In the genomic region with DNA sequence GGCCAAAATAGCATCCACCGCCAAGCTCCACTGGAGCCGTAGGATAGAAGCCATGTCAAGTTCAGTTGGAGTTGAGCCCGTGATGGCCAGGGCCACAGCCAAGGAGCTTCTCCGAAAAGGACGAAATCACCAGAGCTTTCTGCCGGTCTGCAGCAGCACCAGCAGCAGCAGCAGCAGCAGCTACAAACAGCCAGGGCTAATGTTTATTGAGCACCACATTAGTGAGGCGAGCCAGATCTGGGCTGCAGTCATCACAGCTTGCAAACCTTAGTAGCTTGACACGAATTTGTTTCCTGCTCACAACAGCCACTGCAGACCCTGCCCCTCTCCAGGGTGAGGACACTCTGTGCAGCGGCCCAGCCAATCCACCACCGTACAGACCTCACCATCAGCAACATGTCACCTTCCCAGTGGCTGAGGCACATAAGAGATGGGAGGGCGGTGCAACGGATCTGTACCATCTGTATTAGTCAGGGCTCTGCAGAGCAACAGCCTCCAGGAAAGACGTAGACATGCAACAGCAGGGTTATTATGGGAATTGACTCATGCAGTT, we compare ENCODE assay signal across 10 mouse cellular contexts.
DNase-seq lines count a peak whose midpoint lies in the region; ATAC-seq and TF ChIP-seq lines count a peak whose summit lies in the region.
"Had no signal": no experiment of that assay in that cellular context is flagged by ENCODE, and none has a peak within 500 bp of the region (broad histone marks: within the 10 kb centered on the region; RNA-seq: fewer than 3 reads in every experiment).

No protein-coding gene starts in this region.

- 0 out of 2 replicates have a peak, but pooled peaks have one; percentile 40 for ATAC-seq in forebrain, embryonic 16.5 days
- no peak for ATAC-seq in forebrain, embryonic 12.5 days (ENCODE audit: low FRiP score)
- peak; percentile 80 for ATAC-seq in hindbrain, postnatal 0 days
- ATAC-seq in inflammation-experienced regulatory T-cells, adult 6 months = no peak

- no peak for TF ChIP-seq CTCF in cortical plate, adult 2 months (IDR thresholded peaks at IDR 0.05; ENCODE audit: extremely low read depth, insufficient read depth, low read length)
- no peak for TF ChIP-seq CTCF in hindbrain, postnatal 0 days (IDR thresholded peaks at IDR 0.05; ENCODE audit: low read depth)

- H3K36me3 ChIP-seq in forebrain, embryonic 16.5 days (ENCODE audit: control insufficient read depth, insufficient read depth) = no peaks in the 10 kb centered on the region
- no peaks in the 10 kb centered on the region for H3K36me3 ChIP-seq in forebrain, embryonic 12.5 days (replicated peaks)
- H3K36me3 ChIP-seq in hindbrain, postnatal 0 days (ENCODE audit: insufficient read depth, low read length) = no peaks in the 10 kb centered on the region
- H3K36me3 ChIP-seq: heart, embryonic 15.5 days had no signal

- TF ChIP-seq POLR2A in cortical plate, adult 2 months (IDR thresholded peaks at IDR 0.05; ENCODE audit: extremely low read depth, insufficient read depth, low read length) = peak; percentile 24; the same call in 1 of the 2 replicates

- no peaks in the 10 kb centered on the region; the same call in 1 of the 2 replicates for H3K4me1 ChIP-seq in forebrain, embryonic 16.5 days (replicated peaks; ENCODE audit: control insufficient read depth, insufficient read depth, low read length)
- peaks cover 19% of the 10 kb centered on the region for H3K4me1 ChIP-seq in forebrain, embryonic 12.5 days
- H3K4me1 ChIP-seq in cortical plate, adult 2 months (ENCODE audit: control insufficient read depth, insufficient read depth, low read length) = no peaks in the 10 kb centered on the region
- no peaks in the 10 kb centered on the region for H3K4me1 ChIP-seq in hindbrain, postnatal 0 days (ENCODE audit: insufficient read depth, low read length)
- H3K4me1 ChIP-seq: heart, embryonic 15.5 days had no signal

- peak; percentile 60 for DNase-seq in hindbrain, postnatal 0 days (ENCODE audit: low spot score)
- peak; percentile 28 for DNase-seq in lung, postnatal 36 days
- DNase-seq in thymus, adult 18-20 months = no peak
- DNase-seq in adrenal gland, postnatal 14 days = no peak

- H3K9ac ChIP-seq in forebrain, embryonic 16.5 days (replicated peaks; ENCODE audit: low read depth, low read length) = no peak overlapping the region
- H3K9ac ChIP-seq in forebrain, embryonic 12.5 days = no peak overlapping the region
- no peak overlapping the region for H3K9ac ChIP-seq in hindbrain, postnatal 0 days (replicated peaks; ENCODE audit: low read length)
- H3K9ac ChIP-seq: heart, embryonic 15.5 days had no signal

- no peaks in the 10 kb centered on the region for H3K9me3 ChIP-seq in forebrain, embryonic 16.5 days (ENCODE audit: control insufficient read depth, low read length)
- no peaks in the 10 kb centered on the region for H3K9me3 ChIP-seq in forebrain, embryonic 12.5 days
- H3K9me3 ChIP-seq in hindbrain, postnatal 0 days (ENCODE audit: low read length) = no peaks in the 10 kb centered on the region
- H3K9me3 ChIP-seq: heart, embryonic 15.5 days had no signal

- H3K27ac ChIP-seq in forebrain, embryonic 16.5 days (ENCODE audit: low read length) = no peak overlapping the region
- H3K27ac ChIP-seq in forebrain, embryonic 12.5 days = no peak overlapping the region
- no peak overlapping the region for H3K27ac ChIP-seq in cortical plate, adult 2 months (ENCODE audit: insufficient read depth, low read length)
- peak overlapping the region; percentile 58 for H3K27ac ChIP-seq in hindbrain, postnatal 0 days
- H3K27ac ChIP-seq: heart, embryonic 15.5 days had no signal

- WGBS in forebrain, embryonic 16.5 days = 82% methylated on average over 13 of the region's 13 CpGs
- WGBS in forebrain, embryonic 12.5 days = 85% methylated on average over 13 of the region's 13 CpGs
- WGBS in hindbrain, postnatal 0 days = 54% methylated on average over 13 of the region's 13 CpGs

- no peak overlapping the region for H3K4me3 ChIP-seq in forebrain, embryonic 16.5 days (replicated peaks; ENCODE audit: low read length)
- no peak overlapping the region for H3K4me3 ChIP-seq in forebrain, embryonic 12.5 days (replicated peaks)
- no peak overlapping the region for H3K4me3 ChIP-seq in cortical plate, adult 2 months (ENCODE audit: insufficient read depth, low read length)
- no peak overlapping the region for H3K4me3 ChIP-seq in hindbrain, postnatal 0 days (ENCODE audit: low read length)
- H3K4me3 ChIP-seq: heart, embryonic 15.5 days had no signal

- no peaks in the 10 kb centered on the region for H3K27me3 ChIP-seq in forebrain, embryonic 16.5 days (replicated peaks; ENCODE audit: control insufficient read depth, insufficient read depth, low read length)
- H3K27me3 ChIP-seq in forebrain, embryonic 12.5 days = no peaks in the 10 kb centered on the region
- H3K27me3 ChIP-seq in hindbrain, postnatal 0 days (ENCODE audit: insufficient read depth, low read length) = no peaks in the 10 kb centered on the region
- H3K27me3 ChIP-seq: CH12.LX; heart, embryonic 15.5 days had no signal

- no peak overlapping the region for H3K4me2 ChIP-seq in forebrain, embryonic 16.5 days (ENCODE audit: low read length)
- no peak overlapping the region for H3K4me2 ChIP-seq in forebrain, embryonic 12.5 days
- no peak overlapping the region for H3K4me2 ChIP-seq in hindbrain, postnatal 0 days (ENCODE audit: low read depth, low read length)
- H3K4me2 ChIP-seq: heart, embryonic 15.5 days had no signal

Comparison
In these comparisons a context has a peak if more than half of its experiments do, and no peak if none do; other contexts are left out.
1. ATAC-seq: peak in forebrain, embryonic 16.5 days (single experiment) and hindbrain, postnatal 0 days (single experiment); none in forebrain, embryonic 12.5 days (single experiment) and inflammation-experienced regulatory T-cells, adult 6 months (single experiment).
2. DNase-seq: peak in hindbrain, postnatal 0 days (single experiment) and lung, postnatal 36 days (single experiment); none in thymus, adult 18-20 months (0 of 2) and adrenal gland, postnatal 14 days (single experiment).